Mouse (Mus musculus) megakaryocyte, embryonic 14.5 days (primary cell): ENCODE data around the gene Gpr142.

Experiments
- FLI1 ChIP-seq: IDR thresholded peaks from 2 replicates; pipeline ENCODE4 v1.6.1; 2012; ENCODE audit warnings: low read length, inconsistent platforms, mixed read lengths
- GATA1 ChIP-seq: IDR thresholded peaks from 3 replicates; pipeline ENCODE4 v1.6.1; 2012; ENCODE audit warnings: mixed read lengths, low read length, inconsistent platforms, borderline replicate concordance

DNA sequence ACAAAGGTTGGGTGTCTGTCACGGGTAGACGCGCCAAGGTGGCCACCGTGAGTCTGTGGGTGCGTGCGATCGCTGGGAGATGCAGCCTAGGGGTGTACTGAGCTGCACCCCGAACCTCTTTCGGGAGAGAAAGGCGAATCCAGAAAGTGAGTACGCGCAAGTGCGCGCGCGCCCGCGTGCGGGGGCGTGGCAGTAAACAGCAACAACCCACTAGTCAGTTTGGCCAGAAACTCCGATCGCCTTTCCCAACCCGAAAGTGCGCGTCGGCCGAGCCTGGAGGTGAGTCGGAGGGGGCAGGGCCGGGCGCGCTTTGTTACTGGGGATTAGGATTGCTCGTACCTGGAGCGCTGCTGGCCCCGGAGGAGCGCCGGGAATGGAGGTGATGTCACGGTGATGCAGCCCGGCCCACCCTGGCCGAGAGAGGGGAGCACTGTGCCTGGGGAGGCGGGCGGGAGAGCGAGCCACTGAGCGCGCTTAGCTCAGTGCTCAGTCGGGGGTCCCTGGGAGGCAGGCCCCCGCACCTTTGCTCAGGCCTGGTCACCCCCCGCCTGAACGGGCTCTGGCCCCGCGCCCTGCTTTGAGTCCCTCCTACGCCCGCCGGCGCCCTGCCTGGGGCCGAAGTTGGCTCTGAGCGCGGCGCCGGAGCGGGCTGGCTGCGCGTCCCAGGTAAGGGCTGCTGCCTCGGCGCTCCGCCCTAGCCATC lies 53.0 kb downstream of the Gpr142 start:
- no peak for TF ChIP-seq GATA1
- no peak for TF ChIP-seq FLI1
